Mouse (Mus musculus) embryonic facial prominence, embryonic 14.5 days (tissue): Measurements from ENCODE around the gene Sf3b4. TPM values are rescaled to one million over a fixed set of nuclear protein-coding genes. Genes with fewer than 3 reads are reported as not detected.
A peak's percentile ranks its signal among the peaks of the same experiment; 100 is the strongest.
"Not testable (repeated sequence)": the region's sequence is repeated elsewhere in the genome, so short reads cannot be mapped to it uniquely, and the experiment has no call there.

Source experiments
- ATAC-seq: fragments of 200-750 bp; cut with Nextera tagmentation; 2 replicates; pipeline ENCODE4 v1.8.0; 2017; ENCODE audit warnings: low read depth, moderate number of reproducible peaks, moderate TSS enrichment
- DNase-seq: peaks from one replicate; pipeline ENCODE4 v3.0.0-alpha.2; 2015; ENCODE audit warnings: low spot score
- H3K27ac ChIP-seq: fragments of 300-500 bp; sonication (generic); replicated peaks from 2 replicates; pipeline ENCODE4 v1.5.1; 2014; ENCODE audit warnings: low read depth, mild to moderate bottlenecking, low read length, moderate library complexity
- H3K27me3 ChIP-seq: fragments of 300-500 bp; sonication (generic); replicated peaks from 2 replicates; pipeline ENCODE4 v1.6.1; 2014; ENCODE audit warnings: low read length; ENCODE audit not compliant: control insufficient read depth, insufficient read depth
- H3K36me3 ChIP-seq: fragments of 300-500 bp; sonication (generic); 2 replicates; pipeline ENCODE4 v1.6.1; 2014; ENCODE audit warnings: low read length, mixed read lengths; ENCODE audit not compliant: control insufficient read depth, insufficient read depth
- H3K4me1 ChIP-seq: fragments of 300-500 bp; sonication (generic); 2 replicates; pipeline ENCODE4 v1.6.1; 2014; ENCODE audit warnings: antibody characterized with exemption, low read length; ENCODE audit not compliant: control insufficient read depth, insufficient read depth
- H3K4me2 ChIP-seq: fragments of 300-500 bp; sonication (generic); 2 replicates; pipeline ENCODE4 v1.6.1; 2014; ENCODE audit warnings: low read depth, mild to moderate bottlenecking, low read length, moderate library complexity, mixed read lengths
- H3K4me3 ChIP-seq: fragments of 300-500 bp; sonication (generic); 2 replicates; pipeline ENCODE4 v1.5.1; 2014; ENCODE audit warnings: low read depth, mild to moderate bottlenecking, low read length
- H3K9ac ChIP-seq: fragments of 300-500 bp; sonication (generic); 2 replicates; pipeline ENCODE4 v1.6.1; 2014; ENCODE audit warnings: low read depth, mild to moderate bottlenecking, low read length, moderate library complexity, mixed read lengths
- H3K9me3 ChIP-seq: fragments of 300-500 bp; sonication (generic); 2 replicates; pipeline ENCODE4 v1.6.1; 2016; ENCODE audit warnings: low read length; ENCODE audit not compliant: control insufficient read depth
- WGBS: fragments of 180-500 bp; shearing (Covaris S2); extraction: QIAGEN DNeasy Blood & Tissue Kit; methylation state at CpG from one replicate; pipeline ENCODE4 v1.1.7; 2014; 5-methylcytosine and 5-hydroxymethylcytosine counted together
- polyA plus RNA-seq: library from polyadenylated mRNA; unstranded; fragments of >200 nt; fragmentation: Nextera tagmentation; extraction: Ambion mirVana; gene quantifications from 2 replicates; pipeline ENCODE4 v1.2.1, GENCODE M21; 2014

Sf3b4 gene
- polyA plus RNA-seq, 1 experiment from 2014 or later: 152 TPM

- H3K4me3 ChIP-seq: peak overlapping the region; percentile 77
- peak overlapping the region; percentile 91 for H3K4me2 ChIP-seq
- H3K27me3 ChIP-seq: no peaks in the 10 kb centered on the region
- no peak; the same call in 1 of the 2 replicates for ATAC-seq
- no peaks in the 10 kb centered on the region for H3K36me3 ChIP-seq
- H3K27ac ChIP-seq: peak overlapping the region; percentile 98
- peak overlapping the region; percentile 89 for H3K9ac ChIP-seq
- DNase-seq: no peak
- no peaks in the 10 kb centered on the region for H3K9me3 ChIP-seq
- peaks cover 13% of the 10 kb centered on the region for H3K4me1 ChIP-seq
- WGBS: 16% methylated on average over 27 of the region's 27 CpGs
Measured at GRCm38 (mm10) chr3:96196437-96197128, 24.5 kb downstream of the Sf3b4 start.

- peak overlapping the region; percentile 91 for H3K4me2 ChIP-seq
- H3K4me1 ChIP-seq: peaks cover 13% of the 10 kb centered on the region
- H3K36me3 ChIP-seq: no peaks in the 10 kb centered on the region
- H3K27me3 ChIP-seq: no peaks in the 10 kb centered on the region
- no peaks in the 10 kb centered on the region for H3K9me3 ChIP-seq
- WGBS: under 1% methylated on average over 50 of the region's 50 CpGs
- ATAC-seq (peak; percentile 95), DNase-seq (peak; percentile 97)
- H3K4me3 ChIP-seq: peak overlapping the region; percentile 77
- peak overlapping the region; percentile 98 for H3K27ac ChIP-seq
- peak overlapping the region; percentile 89 for H3K9ac ChIP-seq
Measured at GRCm38 (mm10) chr3:96197129-96197749, 25.1 kb downstream of the Sf3b4 start.

DNA sequence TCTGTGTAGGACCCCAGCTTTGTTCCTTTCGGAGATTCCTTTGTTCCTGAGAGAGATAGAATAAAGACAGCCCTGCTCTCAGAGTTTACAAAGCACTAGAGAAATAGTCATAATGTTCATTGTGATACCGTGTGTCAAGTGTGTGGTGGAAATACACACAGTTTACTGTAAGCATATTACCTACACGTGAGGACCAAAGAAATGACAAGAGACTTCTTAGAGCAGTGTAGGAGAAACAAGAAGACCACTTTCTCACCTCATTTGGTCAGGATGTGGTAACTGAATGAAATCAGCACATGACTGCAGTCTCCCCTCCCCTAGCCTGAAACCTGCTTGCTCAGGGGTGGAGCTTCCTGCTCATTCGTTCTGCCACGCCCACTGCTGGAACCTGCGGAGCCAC lies 26.0 kb downstream of the Sf3b4 start:
- Histone ChIP-seq H3K27me3 (no peaks in the 10 kb centered on the region), H3K27ac (0 out of 2 replicates have a peak overlapping the region, but pooled peaks have one; percentile 44), H3K4me1 (peaks cover 13% of the 10 kb centered on the region), H3K9ac (peak overlapping the region; percentile 52), H3K36me3 (no peaks in the 10 kb centered on the region), H3K4me3 (peak overlapping the region; percentile 77), H3K4me2 (peak overlapping the region; percentile 91), H3K9me3 (no peaks in the 10 kb centered on the region)
- no peak for DNase-seq
- WGBS: 6% methylated on average over 4 of the region's 6 CpGs
- peak; percentile 27; the same call in 1 of the 2 replicates for ATAC-seq

GRCm38 (mm10) chr3:96198601-96199251 lies 26.6 kb downstream of the Sf3b4 start:
- peak overlapping the region; percentile 91 for H3K4me2 ChIP-seq
- WGBS: 29% methylated on average over 6 of the region's 8 CpGs
- not testable (repeated sequence) for ATAC-seq

GRCm38 (mm10) chr3:96199731-96200130 lies 27.6 kb downstream of the Sf3b4 start:
- Histone ChIP-seq H3K27ac (no peak overlapping the region), H3K4me2 (no peak overlapping the region), H3K4me3 (no peak overlapping the region), H3K4me1 (peaks cover 13% of the 10 kb centered on the region), H3K9me3 (no peaks in the 10 kb centered on the region), H3K36me3 (no peaks in the 10 kb centered on the region), H3K27me3 (no peaks in the 10 kb centered on the region), H3K9ac (no peak overlapping the region)
- 37% methylated on average over 2 of the region's 2 CpGs for WGBS
- no peak for ATAC-seq
- no peak for DNase-seq

More at GRCm38 (mm10) chr3:96198601-96199251, 26.6 kb downstream of the Sf3b4 start:
- peaks cover 13% of the 10 kb centered on the region for H3K4me1 ChIP-seq
- not testable (repeated sequence) for H3K9ac ChIP-seq, H3K9me3 ChIP-seq, H3K4me3 ChIP-seq, H3K27me3 ChIP-seq, H3K27ac ChIP-seq, H3K36me3 ChIP-seq, DNase-seq

DNA sequence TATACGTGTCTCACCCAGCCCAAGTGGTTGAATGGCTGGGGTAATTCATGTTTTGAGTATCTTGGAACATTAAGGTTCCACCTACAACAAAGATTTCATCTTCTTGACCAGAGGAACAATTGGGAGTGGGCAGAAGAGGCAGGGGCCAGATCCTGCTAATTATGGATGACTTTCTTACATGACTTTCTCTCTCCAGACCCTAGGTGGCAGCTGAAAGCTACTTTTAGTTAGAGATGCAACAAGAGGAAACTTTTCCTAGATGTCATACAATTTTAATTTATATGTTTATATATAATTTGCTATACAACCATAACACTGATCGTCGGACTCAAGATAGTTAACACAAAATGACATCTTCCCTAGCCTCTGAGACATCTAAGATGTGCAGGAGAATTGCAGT lies 35.7 kb downstream of the Sf3b4 start:
- Histone ChIP-seq H3K36me3 (no peaks in the 10 kb centered on the region), H3K27me3 (no peaks in the 10 kb centered on the region), H3K4me1 (no peaks in the 10 kb centered on the region), H3K4me3 (no peak overlapping the region), H3K9me3 (no peaks in the 10 kb centered on the region), H3K9ac (no peak overlapping the region), H3K27ac (no peak overlapping the region), H3K4me2 (no peak overlapping the region)
- DNase-seq: no peak
- WGBS: 81% methylated on average over 3 of the region's 3 CpGs
- no peak for ATAC-seq

DNA sequence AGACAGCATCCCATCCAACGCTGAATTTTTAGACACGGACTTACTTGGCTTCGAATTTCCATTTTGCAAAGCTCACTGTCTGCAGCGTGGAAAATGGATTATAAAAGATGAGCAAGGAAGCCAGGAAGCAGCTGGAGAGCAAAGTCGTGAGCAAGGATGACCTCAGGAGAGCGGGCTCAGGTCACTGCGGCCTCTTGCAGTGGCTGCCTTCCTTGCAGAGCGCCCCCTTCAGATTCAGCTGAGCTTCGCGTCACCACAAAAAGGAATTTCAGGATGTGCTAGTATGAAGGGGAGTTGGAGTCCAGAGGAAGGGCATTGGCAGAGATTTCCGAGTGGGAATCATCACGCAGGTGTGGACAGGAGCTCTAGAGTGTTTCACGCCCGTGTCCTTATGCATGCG lies 37.1 kb downstream of the Sf3b4 start:
- Histone ChIP-seq H3K9ac (no peak overlapping the region), H3K4me3 (no peak overlapping the region), H3K36me3 (no peaks in the 10 kb centered on the region), H3K4me2 (no peak overlapping the region), H3K9me3 (no peaks in the 10 kb centered on the region), H3K4me1 (no peaks in the 10 kb centered on the region), H3K27ac (no peak overlapping the region), H3K27me3 (no peaks in the 10 kb centered on the region)
- 21% methylated on average over 15 of the region's 15 CpGs for WGBS
- DNase-seq (no peak), ATAC-seq (no peak)

- peak; percentile 8; the same call in 1 of the 2 replicates for ATAC-seq
- peak overlapping the region; percentile 98 for H3K27ac ChIP-seq
- H3K4me3 ChIP-seq: peak overlapping the region; percentile 66
- H3K27me3 ChIP-seq: no peaks in the 10 kb centered on the region
- no peaks in the 10 kb centered on the region for H3K36me3 ChIP-seq
- H3K9ac ChIP-seq: peak overlapping the region; percentile 92
- H3K4me1 ChIP-seq: peaks cover 25% of the 10 kb centered on the region
- H3K4me2 ChIP-seq: peak overlapping the region; percentile 88
- under 1% methylated on average over 12 of the region's 12 CpGs for WGBS
- H3K9me3 ChIP-seq: no peaks in the 10 kb centered on the region
- no peak for DNase-seq
Measured at GRCm38 (mm10) chr3:96219191-96219641, 47.1 kb downstream of the Sf3b4 start.
